Mouse (Mus musculus) erythroblast, embryonic 14.5 days (primary cell): Measurements from ENCODE around the gene Gm49396.

Experiments
- GATA1 ChIP-seq: IDR thresholded peaks from 2 replicates; pipeline ENCODE4 v1.6.1; 2012; ENCODE audit warnings: low read length, inconsistent platforms, mixed read lengths
- TAL1 ChIP-seq: IDR thresholded peaks from 3 replicates; pipeline ENCODE4 v1.6.1; 2012; ENCODE audit warnings: low read length, inconsistent platforms, mixed read lengths

- TF ChIP-seq GATA1 (no peak), TAL1 (no peak)
These were observed 39.4 kb downstream of the Gm49396 start for GRCm38 (mm10) chr7:30602583-30602982.
